Mouse (Mus musculus) CH12.LX (cell line): ENCODE data around the gene Gpr34. TPM values are rescaled to one million over a fixed set of nuclear protein-coding genes. Genes with fewer than 3 reads are reported as not detected.

Experiments
- DNase-seq: peaks from one replicate; pipeline ENCODE4 v3.0.0-alpha.2; 2013; ENCODE audit errors: extremely low read depth
- H3K27ac ChIP-seq: 2 replicates; pipeline ENCODE4 v1.5.1; 2012; ENCODE audit warnings: low read depth, mild to moderate bottlenecking, control low read depth, moderate library complexity; ENCODE audit not compliant: insufficient read depth
- H3K27me3 ChIP-seq: replicated peaks from 2 replicates; pipeline ENCODE3; 2012; ENCODE audit warnings: inconsistent platforms
- H3K36me3 ChIP-seq, 2 experiments: replicated peaks in 1 of 2; 2 replicates each; pipeline versions ENCODE3 to v1.6.1; 2012; ENCODE audit warnings: inconsistent platforms in 1 of 2, low read length in 1 of 2, mild to moderate bottlenecking in 1 of 2, mixed read lengths in 1 of 2, moderate library complexity in 1 of 2; ENCODE audit not compliant: control insufficient read depth in 1 of 2, insufficient read depth in 1 of 2
- H3K4me1 ChIP-seq, 2 experiments: 2 replicates each; pipeline ENCODE4 v1.6.1; 2012; ENCODE audit warnings: inconsistent platforms in 1 of 2, moderate library complexity in 1 of 2; ENCODE audit not compliant: insufficient read depth in 2 of 2, control insufficient read depth in 1 of 2
- H3K4me2 ChIP-seq: 2 replicates; pipeline ENCODE4 v1.6.1; 2012; ENCODE audit warnings: low read depth, mild to moderate bottlenecking, control low read depth; ENCODE audit not compliant: poor library complexity, insufficient read depth, severe bottlenecking
- H3K4me3 ChIP-seq, 3 experiments: fragments of 150-350 bp in 1 of 3; sonication (generic) in 1 of 3; replicated peaks in 1 of 3; 2 replicates each; pipeline versions ENCODE3 to v1.5.1; 2011 to 2012; ENCODE audit warnings: low read depth in 2 of 3, low read length in 2 of 3, mild to moderate bottlenecking in 2 of 3, moderate library complexity in 2 of 3, control low read depth in 1 of 3, improper control_type of control experiment in 1 of 3, inconsistent platforms in 1 of 3, mixed read lengths in 1 of 3; ENCODE audit not compliant: poor library complexity in 1 of 3
- H3K79me2 ChIP-seq: replicated peaks from 2 replicates; pipeline ENCODE4 v1.6.1; 2012; ENCODE audit warnings: mild to moderate bottlenecking, moderate library complexity; ENCODE audit not compliant: control insufficient read depth, poor library complexity, insufficient read depth, severe bottlenecking; ENCODE audit errors: extremely low read depth
- H3K9ac ChIP-seq: 2 replicates; pipeline ENCODE4 v1.6.1; 2012; ENCODE audit warnings: low read depth, mild to moderate bottlenecking, control low read depth, moderate library complexity; ENCODE audit not compliant: insufficient read depth
- H3K9me3 ChIP-seq: replicated peaks from 2 replicates; pipeline ENCODE3; 2012; ENCODE audit warnings: low read length, inconsistent platforms, mixed read lengths
- BHLHE40 ChIP-seq: IDR thresholded peaks from 2 replicates; pipeline ENCODE4 v1.6.1; 2011; ENCODE audit warnings: mild to moderate bottlenecking, low read depth, low read length, improper control_type of control experiment
- CHD1 ChIP-seq: IDR thresholded peaks from 2 replicates; pipeline ENCODE4 v1.6.1; 2012; ENCODE audit warnings: low read depth, low read length, improper control_type of control experiment, inconsistent platforms
- CHD2 ChIP-seq: IDR thresholded peaks from 2 replicates; pipeline ENCODE4 v1.6.1; 2011; ENCODE audit warnings: low read length, improper control_type of control experiment
- CTCF ChIP-seq, 2 experiments: IDR thresholded peaks in 1 of 2; conservative IDR thresholded peaks in 1 of 2; 2 replicates each; pipeline ENCODE4 v1.5.1; 2011 to 2012; ENCODE audit warnings: low read depth in 2 of 2, low read length in 2 of 2, improper control_type of control experiment in 1 of 2, inconsistent platforms in 1 of 2, mild to moderate bottlenecking in 1 of 2, moderate library complexity in 1 of 2
- E2F4 ChIP-seq: IDR thresholded peaks from 2 replicates; pipeline ENCODE4 v1.6.1; 2011; ENCODE audit warnings: low read depth, low read length, improper control_type of control experiment; ENCODE audit not compliant: insufficient replicate concordance
- ELF1 ChIP-seq: IDR thresholded peaks from 2 replicates; pipeline ENCODE4 v1.6.1; 2014; ENCODE audit warnings: low read depth, mild to moderate bottlenecking, inconsistent platforms, low read length, improper control_type of control experiment
- EP300 ChIP-seq: IDR thresholded peaks from 2 replicates; pipeline ENCODE4 v1.6.1; 2011; ENCODE audit warnings: low read length, improper control_type of control experiment
- ETS1 ChIP-seq: conservative IDR thresholded peaks from 2 replicates; pipeline ENCODE4 v1.6.1; 2012; ENCODE audit warnings: low read depth, mild to moderate bottlenecking, inconsistent platforms, low read length, improper control_type of control experiment, moderate library complexity
- GABPA ChIP-seq: IDR thresholded peaks from 2 replicates; pipeline ENCODE4 v1.6.1; 2012; ENCODE audit warnings: low read depth, low read length, improper control_type of control experiment, inconsistent platforms; ENCODE audit not compliant: insufficient replicate concordance
- HCFC1 ChIP-seq: IDR thresholded peaks from 2 replicates; pipeline ENCODE4 v1.6.1; 2012; ENCODE audit warnings: low read depth, mild to moderate bottlenecking, inconsistent platforms, low read length, improper control_type of control experiment
- IRF4 ChIP-seq: IDR thresholded peaks from 2 replicates; pipeline ENCODE4 v1.6.1; 2014; ENCODE audit warnings: low read depth, mild to moderate bottlenecking, inconsistent platforms, low read length, improper control_type of control experiment
- JUN ChIP-seq: IDR thresholded peaks from 2 replicates; pipeline ENCODE4 v1.6.1; 2011; ENCODE audit warnings: low read depth, mild to moderate bottlenecking, low read length, improper control_type of control experiment, moderate library complexity; ENCODE audit not compliant: insufficient read depth
- JUND ChIP-seq: conservative IDR thresholded peaks from 2 replicates; pipeline ENCODE4 v1.6.1; 2011; ENCODE audit warnings: low read depth, low read length, improper control_type of control experiment
- KAT2A ChIP-seq: IDR thresholded peaks from 2 replicates; pipeline ENCODE4 v1.6.1; 2012; ENCODE audit warnings: low read length, improper control_type of control experiment, inconsistent platforms; ENCODE audit not compliant: insufficient replicate concordance
- MAFK ChIP-seq: IDR thresholded peaks from 2 replicates; pipeline ENCODE4 v1.6.1; 2011; ENCODE audit warnings: low read length, improper control_type of control experiment; ENCODE audit not compliant: insufficient replicate concordance
- MAX ChIP-seq: IDR thresholded peaks from 2 replicates; pipeline ENCODE4 v1.6.1; 2011; ENCODE audit warnings: low read length, improper control_type of control experiment
- MAZ ChIP-seq: IDR thresholded peaks from 2 replicates; pipeline ENCODE4 v1.6.1; 2012; ENCODE audit warnings: low read depth, mild to moderate bottlenecking, inconsistent platforms, low read length, improper control_type of control experiment, moderate library complexity
- MEF2A ChIP-seq: IDR thresholded peaks from 2 replicates; pipeline ENCODE4 v1.6.1; 2014; ENCODE audit warnings: low read depth, mild to moderate bottlenecking, inconsistent platforms, low read length, improper control_type of control experiment, borderline replicate concordance
- MXI1 ChIP-seq: IDR thresholded peaks from 2 replicates; pipeline ENCODE4 v1.6.1; 2011; ENCODE audit warnings: mild to moderate bottlenecking, low read depth, low read length, improper control_type of control experiment
- MYC ChIP-seq: IDR thresholded peaks from 2 replicates; pipeline ENCODE4 v1.6.1; 2011; ENCODE audit warnings: low read depth, mild to moderate bottlenecking, improper control_type of control experiment, low read length
- NELFE ChIP-seq: IDR thresholded peaks from 2 replicates; pipeline ENCODE4 v1.6.1; 2011; ENCODE audit warnings: low read depth, low read length, improper control_type of control experiment
- NRF1 ChIP-seq: IDR thresholded peaks from 2 replicates; pipeline ENCODE4 v1.6.1; 2014; ENCODE audit warnings: low read depth, mild to moderate bottlenecking, inconsistent platforms, low read length, improper control_type of control experiment, moderate library complexity
- PAX5 ChIP-seq: IDR thresholded peaks from 2 replicates; pipeline ENCODE4 v1.6.1; 2012; ENCODE audit warnings: low read length, inconsistent platforms, mixed read lengths
- POLR2A ChIP-seq: IDR thresholded peaks from 2 replicates; pipeline ENCODE4 v1.6.1; 2011; ENCODE audit warnings: low read depth, mild to moderate bottlenecking, improper control_type of control experiment, low read length
- POLR2AphosphoS2 ChIP-seq: IDR thresholded peaks from 2 replicates; pipeline ENCODE4 v1.6.1; 2011; ENCODE audit warnings: low read depth, low read length, improper control_type of control experiment
- RAD21 ChIP-seq: IDR thresholded peaks from 2 replicates; pipeline ENCODE4 v1.6.1; 2011; ENCODE audit warnings: low read depth, mild to moderate bottlenecking, low read length, improper control_type of control experiment, moderate library complexity
- RCOR1 ChIP-seq: conservative IDR thresholded peaks from 2 replicates; pipeline ENCODE4 v1.6.1; 2012; ENCODE audit warnings: low read depth, mild to moderate bottlenecking, inconsistent platforms, low read length, improper control_type of control experiment
- SIN3A ChIP-seq: IDR thresholded peaks from 2 replicates; pipeline ENCODE4 v1.6.1; 2012; ENCODE audit warnings: low read length, improper control_type of control experiment, inconsistent platforms
- SMC3 ChIP-seq: IDR thresholded peaks from 2 replicates; pipeline ENCODE4 v1.6.1; 2011; ENCODE audit warnings: low read depth, low read length, improper control_type of control experiment
- TBP ChIP-seq: conservative IDR thresholded peaks from 2 replicates; pipeline ENCODE4 v1.6.1; 2011; ENCODE audit warnings: low read depth, low read length, improper control_type of control experiment
- TCF12 ChIP-seq: IDR thresholded peaks from 2 replicates; pipeline ENCODE4 v1.6.1; 2014; ENCODE audit warnings: low read depth, mild to moderate bottlenecking, inconsistent platforms, low read length, improper control_type of control experiment
- UBTF ChIP-seq: IDR thresholded peaks from 2 replicates; pipeline ENCODE4 v1.6.1; 2012; ENCODE audit warnings: low read depth, mild to moderate bottlenecking, inconsistent platforms, low read length, improper control_type of control experiment, moderate library complexity
- USF1 ChIP-seq: IDR thresholded peaks from 2 replicates; pipeline ENCODE4 v1.6.1; 2014; ENCODE audit warnings: low read depth, mild to moderate bottlenecking, inconsistent platforms, low read length, improper control_type of control experiment
- USF2 ChIP-seq: conservative IDR thresholded peaks from 2 replicates; pipeline ENCODE4 v1.6.1; 2011; ENCODE audit warnings: low read depth, low read length, improper control_type of control experiment
- ZC3H11A ChIP-seq: IDR thresholded peaks from 2 replicates; pipeline ENCODE4 v1.6.1; 2012; ENCODE audit warnings: low read depth, mild to moderate bottlenecking, inconsistent platforms, low read length, improper control_type of control experiment
- ZKSCAN1 ChIP-seq: IDR thresholded peaks from 2 replicates; pipeline ENCODE4 v1.6.1; 2012; ENCODE audit warnings: low read depth, inconsistent platforms, low read length, improper control_type of control experiment, borderline replicate concordance
- ZMIZ1 ChIP-seq: IDR thresholded peaks from 2 replicates; pipeline ENCODE4 v1.6.1; 2012; ENCODE audit warnings: low read depth, mild to moderate bottlenecking, inconsistent platforms, low read length, improper control_type of control experiment
- ZNF384 ChIP-seq: IDR thresholded peaks from 2 replicates; pipeline ENCODE4 v1.6.1; 2012; ENCODE audit warnings: low read depth, low read length, improper control_type of control experiment, inconsistent platforms
- dilution Hi-C: fragments of 300-500 bp; cut with MboI; formaldehyde crosslinking; loops from 2 replicates; pipeline ENCODE4 v1.14.3; 2020; ENCODE audit warnings: low sequenced_read_pairs; ENCODE audit not compliant: extremely low pct_unique_long_range_greater_than_20kb, extremely low pct_ligation_motif_present
- in situ Hi-C: fragments of 300-500 bp; cut with MboI; formaldehyde crosslinking; loops from 3 replicates; pipeline ENCODE4 v1.14.3; 2019; ENCODE audit warnings: low sequenced_read_pairs, low pct_ligation_motif_present, low pct_unique_long_range_greater_than_20kb, mixed read lengths
- polyA plus RNA-seq: library from polyadenylated mRNA; unstranded; fragments of >175 nt; gene quantifications from 2 replicates; pipeline ENCODE4 v1.2.1, GENCODE M21; 2012; ENCODE audit warnings: low read depth; ENCODE audit not compliant: insufficient read length
- total RNA-seq, 2 experiments: library from RNA; depleted of rRNA; stranded (reverse); fragments of 300-350 nt in 1 of 2; fragments of >200 nt in 1 of 2; gene quantifications; 2 replicates each; pipeline ENCODE4 v1.2.3; 2012 to 2014

The Gpr34 gene
- total and polyA plus RNA-seq, 3 experiments = 1.5 to 15.7 (median 4.1) TPM

GRCm38 (mm10) chrX:13599373-13599772 lies 32.5 kb upstream of the Gpr34 start:
- Histone ChIP-seq H3K27ac (peak overlapping the region; percentile 83), H3K36me3 (no peaks in the 10 kb centered on the region), H3K4me3 (no peak overlapping the region), H3K9me3 (no peaks in the 10 kb centered on the region), H3K4me2 (peak overlapping the region; percentile 75), H3K79me2 (no peaks in the 10 kb centered on the region), H3K27me3 (no peaks in the 10 kb centered on the region), H3K4me1 (peaks cover 6 to 13% of the 10 kb centered on the region in 2 experiments; a peak in 3 of 4 replicates), H3K9ac (peak overlapping the region; percentile 39; the same call in 1 of the 2 replicates)
- in situ Hi-C loops = no loop called here
- dilution Hi-C loops = no loop called here
- TF ChIP-seq EP300 (peak; percentile 95), ETS1 (peak; percentile 71), MEF2A (peak; percentile 72; the same call in 1 of the 2 replicates), PAX5 (no peak), POLR2AphosphoS2 (no peak), RAD21 (no peak; the same call in 1 of the 2 replicates), USF2 (no peak), NRF1 (no peak), IRF4 (peak; percentile 92), RCOR1 (0 out of 2 replicates have a peak, but pooled peaks have one; percentile 65), JUND (peak; percentile 84), UBTF (no peak), CTCF (conservative IDR thresholded peaks at IDR 0.05 in 1 of 2, IDR thresholded peaks at IDR 0.05 in 1 of 2; ENCODE audit: low read depth in 2 of 2, low read length in 2 of 2) (no peak), CHD1 (no peak), MXI1 (no peak), JUN (peak; percentile 75), BHLHE40 (peak; percentile 71), MAZ (no peak), ZKSCAN1 (no peak), MAFK (no peak), E2F4 (0 out of 2 replicates have a peak, but pooled peaks have one; percentile 48), MAX (peak; percentile 36; the same call in 1 of the 2 replicates), TCF12 (peak; percentile 89), HCFC1 (no peak), ZNF384 (no peak), CHD2 (peak; percentile 70; the same call in 1 of the 2 replicates), POLR2A (peak; percentile 22; the same call in 1 of the 2 replicates), ZMIZ1 (no peak; the same call in 1 of the 2 replicates), NELFE (no peak), ELF1 (no peak; the same call in 1 of the 2 replicates), USF1 (no peak), MYC (peak; percentile 34; the same call in 1 of the 2 replicates), KAT2A (no peak), TBP (0 out of 2 replicates have a peak, but pooled peaks have one; percentile 11), SMC3 (no peak; the same call in 1 of the 2 replicates), SIN3A (peak; percentile 56; the same call in 1 of the 2 replicates), ZC3H11A (no peak), GABPA (no peak)
- peak; percentile 73 for DNase-seq
